Mouse (Mus musculus): ENCODE measurements at regions not wholly inside any gene's neighbourhood (a gene's known extent, or its start where the extent isn't known, plus 50 kb on each side); places are given as distances from the start of the nearest gene placed in this dataset.

DNA sequence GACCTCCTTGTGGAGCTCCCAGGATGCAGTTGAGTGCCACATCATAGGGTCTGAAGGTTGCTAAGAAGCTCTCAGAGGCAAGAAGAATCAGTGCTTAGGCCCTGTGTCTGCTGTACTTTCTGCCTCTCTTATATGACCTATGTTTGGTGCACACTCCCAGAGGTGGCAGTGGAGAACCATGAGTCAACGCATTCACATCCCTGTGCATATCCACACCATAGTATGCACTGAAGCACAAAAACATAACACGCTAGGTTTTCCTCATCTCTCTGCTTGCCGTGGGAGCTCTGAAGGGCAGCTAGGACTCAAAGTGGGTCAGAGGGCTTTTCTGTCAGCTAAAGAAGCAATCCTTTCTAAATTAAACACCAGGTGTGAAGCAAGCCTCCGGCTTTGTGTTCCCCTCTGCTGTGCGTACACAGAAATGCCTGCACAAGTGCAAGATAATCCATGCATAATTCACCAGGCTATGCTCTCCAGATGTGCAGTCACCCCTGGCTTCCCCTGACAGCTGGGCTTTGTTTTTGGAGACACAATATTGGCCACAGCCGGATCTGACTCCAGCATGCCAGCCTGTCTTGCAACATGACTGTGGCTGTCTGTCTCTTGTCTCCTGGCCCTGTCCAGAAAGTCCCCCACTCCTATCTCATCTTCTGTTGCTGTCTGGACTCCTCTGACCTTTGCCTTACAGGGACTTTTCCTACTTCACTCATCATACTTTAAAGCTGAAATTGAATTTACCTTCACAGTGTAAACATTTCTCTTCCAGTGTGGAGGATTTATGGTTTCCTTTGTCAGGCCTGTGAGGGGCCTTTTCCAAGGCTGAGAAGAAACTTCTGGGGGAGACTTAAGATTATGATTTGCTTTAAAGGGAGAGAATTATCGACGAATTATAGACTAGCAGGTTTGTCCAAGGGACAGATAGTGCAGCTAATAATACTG lies 405.1 kb upstream of the Mctp2 start:
- TF ChIP-seq CTCF (IDR thresholded peaks at IDR 0.05; ENCODE audit: control insufficient read depth, insufficient read depth, insufficient read length) (no peak), MAX (IDR thresholded peaks at IDR 0.05) (no peak), CEBPB (IDR thresholded peaks at IDR 0.05; ENCODE audit: low read depth) (no peak), MYOD1 (IDR thresholded peaks at IDR 0.05; ENCODE audit: control insufficient read depth, insufficient read length, low read depth) (no peak), USF1 (IDR thresholded peaks at IDR 0.05; ENCODE audit: low read depth) (no peak), MYOG (IDR thresholded peaks at IDR 0.05; ENCODE audit: control insufficient read depth, extremely low read depth, insufficient read length) (no peak)
